Mouse (Mus musculus): ENCODE results near the gene Nlgn1. TPM values are rescaled to one million over a fixed set of nuclear protein-coding genes. Genes with fewer than 3 reads are reported as not detected.
A peak's percentile ranks its signal among the peaks of the same experiment; 100 is the strongest.

Nlgn1 gene
- polyA plus RNA-seq, 1 experiment from 2014 or later: 0.93 TPM

- no peaks in the 10 kb centered on the region for H3K4me1 ChIP-seq (replicated peaks; ENCODE audit: insufficient read depth, low read length)
Measured at GRCm38 (mm10) chr3:26011310-26012078, 320.8 kb downstream of the Nlgn1 start.

GRCm38 (mm10) chr3:26002863-26003608 lies 329.2 kb downstream of the Nlgn1 start:
- Histone ChIP-seq H3K4me2 (ENCODE audit: low read length) (no peak overlapping the region), H3K4me1 (replicated peaks; ENCODE audit: insufficient read depth, low read length) (no peaks in the 10 kb centered on the region), H3K27ac (no peak overlapping the region), H3K9ac (ENCODE audit: low read depth, low read length) (no peak overlapping the region), H3K9me3 (replicated peaks; ENCODE audit: low read length) (no peaks in the 10 kb centered on the region), H3K36me3 (ENCODE audit: insufficient read depth, low read length) (no peaks in the 10 kb centered on the region), H3K27me3 (ENCODE audit: insufficient read depth, low read length) (no peaks in the 10 kb centered on the region), H3K4me3 (replicated peaks; ENCODE audit: low read depth, low read length) (no peak overlapping the region)
- 79% methylated on average over 7 of the region's 7 CpGs for WGBS
- no peak for TF ChIP-seq CTCF (IDR thresholded peaks at IDR 0.05; ENCODE audit: low read depth)
- DNase-seq (ENCODE audit: low spot score): no peak
- ATAC-seq (replicated peaks; ENCODE audit: low FRiP score, low read depth): no peak

More at GRCm38 (mm10) chr3:26011310-26012078, 320.8 kb downstream of the Nlgn1 start:
- DNase-seq (ENCODE audit: low spot score): no peak
- Histone ChIP-seq H3K36me3 (ENCODE audit: insufficient read depth, low read length) (no peaks in the 10 kb centered on the region), H3K4me3 (replicated peaks; ENCODE audit: low read depth, low read length) (no peak overlapping the region), H3K9ac (ENCODE audit: low read depth, low read length) (no peak overlapping the region), H3K27me3 (ENCODE audit: insufficient read depth, low read length) (no peaks in the 10 kb centered on the region), H3K27ac (no peak overlapping the region), H3K9me3 (replicated peaks; ENCODE audit: low read length) (no peaks in the 10 kb centered on the region), H3K4me2 (ENCODE audit: low read length) (no peak overlapping the region)
- no peak for ATAC-seq (replicated peaks; ENCODE audit: low FRiP score, low read depth)
- TF ChIP-seq CTCF (IDR thresholded peaks at IDR 0.05; ENCODE audit: low read depth): no peak
- 81% methylated on average over 4 of the region's 4 CpGs for WGBS

GRCm38 (mm10) chr3:26002367-26002766 lies 329.9 kb downstream of the Nlgn1 start:
- DNase-seq (ENCODE audit: low spot score): peak; percentile 21
- 24% methylated on average over 2 of the region's 2 CpGs for WGBS

GRCm38 (mm10) chr3:25967546-25967945 lies 364.7 kb downstream of the Nlgn1 start:
- no peak for DNase-seq (ENCODE audit: low spot score)
- Histone ChIP-seq H3K9ac (ENCODE audit: low read depth, low read length) (no peak overlapping the region), H3K36me3 (ENCODE audit: insufficient read depth, low read length) (no peaks in the 10 kb centered on the region), H3K4me2 (ENCODE audit: low read length) (no peak overlapping the region), H3K27me3 (ENCODE audit: insufficient read depth, low read length) (no peaks in the 10 kb centered on the region), H3K4me3 (replicated peaks; ENCODE audit: low read depth, low read length) (no peak overlapping the region), H3K4me1 (replicated peaks; ENCODE audit: insufficient read depth, low read length) (no peaks in the 10 kb centered on the region), H3K27ac (no peak overlapping the region), H3K9me3 (replicated peaks; ENCODE audit: low read length) (no peaks in the 10 kb centered on the region)
- no peak for TF ChIP-seq CTCF (IDR thresholded peaks at IDR 0.05; ENCODE audit: low read depth)
- no peak for ATAC-seq (replicated peaks; ENCODE audit: low FRiP score, low read depth)
- 78% methylated on average over 2 of the region's 2 CpGs for WGBS

More at GRCm38 (mm10) chr3:26002367-26002766, 329.9 kb downstream of the Nlgn1 start:
- Histone ChIP-seq H3K4me3 (replicated peaks; ENCODE audit: low read depth, low read length) (no peak overlapping the region), H3K4me2 (ENCODE audit: low read length) (no peak overlapping the region), H3K9me3 (replicated peaks; ENCODE audit: low read length) (no peaks in the 10 kb centered on the region), H3K27me3 (ENCODE audit: insufficient read depth, low read length) (no peaks in the 10 kb centered on the region), H3K4me1 (replicated peaks; ENCODE audit: insufficient read depth, low read length) (no peaks in the 10 kb centered on the region), H3K36me3 (ENCODE audit: insufficient read depth, low read length) (no peaks in the 10 kb centered on the region), H3K9ac (ENCODE audit: low read depth, low read length) (no peak overlapping the region), H3K27ac (no peak overlapping the region)
- TF ChIP-seq CTCF (IDR thresholded peaks at IDR 0.05; ENCODE audit: low read depth): peak; percentile 63
- no peak for ATAC-seq (replicated peaks; ENCODE audit: low FRiP score, low read depth)

- WGBS: 40% methylated on average over 3 of the region's 3 CpGs
- Histone ChIP-seq H3K27ac (no peak overlapping the region), H3K36me3 (ENCODE audit: insufficient read depth, low read length) (no peaks in the 10 kb centered on the region), H3K9ac (ENCODE audit: low read depth, low read length) (no peak overlapping the region), H3K4me1 (replicated peaks; ENCODE audit: insufficient read depth, low read length) (no peaks in the 10 kb centered on the region), H3K4me3 (replicated peaks; ENCODE audit: low read depth, low read length) (no peak overlapping the region), H3K4me2 (ENCODE audit: low read length) (no peak overlapping the region), H3K27me3 (ENCODE audit: insufficient read depth, low read length) (no peaks in the 10 kb centered on the region), H3K9me3 (replicated peaks; ENCODE audit: low read length) (no peaks in the 10 kb centered on the region)
- no peak for TF ChIP-seq CTCF (IDR thresholded peaks at IDR 0.05; ENCODE audit: low read depth)
- DNase-seq (ENCODE audit: low spot score) (peak; percentile 10), ATAC-seq (replicated peaks; ENCODE audit: low FRiP score, low read depth) (no peak)
Measured at GRCm38 (mm10) chr3:25964237-25964636, 368.0 kb downstream of the Nlgn1 start.

GRCm38 (mm10) chr3:25963568-25963967 lies 368.7 kb downstream of the Nlgn1 start:
- H3K4me1 ChIP-seq (replicated peaks; ENCODE audit: insufficient read depth, low read length): no peaks in the 10 kb centered on the region
- H3K27ac ChIP-seq: no peak overlapping the region
- H3K4me3 ChIP-seq (replicated peaks; ENCODE audit: low read depth, low read length): no peak overlapping the region
- H3K9me3 ChIP-seq (replicated peaks; ENCODE audit: low read length): no peaks in the 10 kb centered on the region
- no peak for TF ChIP-seq CTCF (IDR thresholded peaks at IDR 0.05; ENCODE audit: low read depth)
- no peaks in the 10 kb centered on the region for H3K27me3 ChIP-seq (ENCODE audit: insufficient read depth, low read length)
- no peak overlapping the region for H3K9ac ChIP-seq (ENCODE audit: low read depth, low read length)
- no peak overlapping the region for H3K4me2 ChIP-seq (ENCODE audit: low read length)
- ATAC-seq (replicated peaks; ENCODE audit: low FRiP score, low read depth) (no peak), DNase-seq (ENCODE audit: low spot score) (no peak)
- H3K36me3 ChIP-seq (ENCODE audit: insufficient read depth, low read length): no peaks in the 10 kb centered on the region
- WGBS: 57% methylated on average over 2 of the region's 2 CpGs

Measured in kidney, postnatal 0 days (tissue).